Mouse (Mus musculus) embryo, embryonic 10.5 days (tissue): ENCODE results near the gene Ubash3a.

Source experiments
- DNase-seq: peaks from one replicate; pipeline ENCODE4 v3.0.0-alpha.2; 2015; ENCODE audit warnings: low spot score

Gene Ubash3a

DNA sequence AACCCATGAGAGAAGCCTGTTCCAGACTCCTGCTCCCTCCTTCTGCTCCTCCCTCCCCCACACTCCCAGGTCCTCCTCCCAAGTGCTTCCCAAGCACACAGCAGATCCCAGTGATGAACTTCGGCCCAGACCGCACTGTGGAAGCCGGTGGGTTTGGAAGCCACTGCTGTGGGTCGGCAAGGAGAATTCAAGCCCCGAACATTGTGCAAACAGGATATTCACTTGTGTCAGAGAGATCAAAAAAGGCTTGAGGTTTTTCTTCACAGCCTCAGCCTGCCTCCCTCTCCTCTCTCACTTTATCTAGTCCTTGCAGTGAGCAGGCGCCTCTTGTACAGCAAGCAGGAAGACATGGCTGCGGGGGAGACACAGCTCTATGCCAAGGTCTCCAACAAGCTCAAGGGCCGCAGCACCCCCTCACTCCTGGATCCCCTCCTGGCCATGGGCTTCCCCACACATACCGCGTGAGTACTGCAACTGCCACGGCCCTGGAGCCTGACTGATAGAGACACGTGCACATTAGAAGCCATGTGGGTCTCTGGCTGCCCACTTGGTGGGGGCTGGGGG, at the start of gene Ubash3a:
TSS of gene Ubash3a (plus strand) at position 103 of the 564 bp plus-strand sequence.
- no peak for DNase-seq

DNA sequence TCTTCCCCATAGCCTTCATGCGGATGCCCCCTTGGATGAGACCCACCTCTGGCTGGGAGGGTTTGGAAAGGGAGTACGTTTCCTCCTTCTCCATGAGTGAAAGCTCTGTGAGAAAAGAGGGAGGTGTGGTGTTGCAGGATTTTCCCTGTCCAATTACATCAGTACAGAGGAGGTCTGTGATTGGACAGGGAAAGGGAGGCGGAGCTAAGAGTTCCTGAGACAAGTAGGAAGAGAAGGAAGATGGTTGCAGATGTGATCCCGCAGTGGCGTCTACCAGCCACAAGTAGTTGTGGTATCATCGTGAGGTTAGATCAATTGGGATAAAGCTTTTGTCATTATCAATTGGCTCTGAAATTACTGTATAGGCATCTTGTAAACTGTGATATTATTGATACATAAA, 49.8 kb upstream of the Ubash3a start:
- DNase-seq: no peak

DNA sequence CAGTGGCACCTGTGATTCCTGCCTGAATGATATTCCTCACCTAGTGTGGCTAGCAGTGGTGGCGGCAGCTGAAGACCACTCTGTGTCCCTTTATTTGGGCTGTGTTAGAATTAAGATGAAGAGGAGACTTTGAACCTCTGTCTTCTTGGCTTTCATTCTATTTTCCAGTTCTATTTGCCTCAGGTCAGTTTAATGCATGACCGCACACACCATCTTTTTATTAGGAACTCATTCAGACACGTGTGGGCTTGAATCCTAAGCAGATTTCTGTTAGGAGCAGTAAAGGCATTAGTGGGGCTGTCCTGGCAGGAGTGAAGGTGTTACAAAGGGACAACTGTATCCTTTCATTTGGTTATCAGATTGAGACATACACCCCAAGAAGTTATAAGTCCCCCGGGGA, 47.4 kb upstream of the Ubash3a start:
- no peak for DNase-seq

DNA sequence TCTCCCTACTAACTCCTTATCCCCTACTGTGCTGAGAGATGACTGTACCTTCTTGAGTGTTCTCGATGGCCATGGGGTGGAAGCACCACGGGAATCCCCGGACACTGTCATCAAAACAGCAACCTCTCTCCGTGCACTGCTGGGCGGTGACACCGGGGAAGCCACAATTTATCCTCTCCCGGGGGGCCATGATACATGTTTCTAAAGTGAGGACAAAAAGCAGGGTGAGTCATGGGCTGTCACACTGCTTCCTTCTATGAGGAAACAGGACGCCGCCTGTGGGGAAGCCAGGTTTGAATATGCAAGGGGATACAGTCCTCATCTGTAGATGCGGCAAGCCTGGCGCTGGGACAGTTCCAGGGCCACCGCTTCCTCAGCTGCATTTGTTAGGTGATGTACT, 45.1 kb upstream of the Ubash3a start:
- DNase-seq: no peak

DNA sequence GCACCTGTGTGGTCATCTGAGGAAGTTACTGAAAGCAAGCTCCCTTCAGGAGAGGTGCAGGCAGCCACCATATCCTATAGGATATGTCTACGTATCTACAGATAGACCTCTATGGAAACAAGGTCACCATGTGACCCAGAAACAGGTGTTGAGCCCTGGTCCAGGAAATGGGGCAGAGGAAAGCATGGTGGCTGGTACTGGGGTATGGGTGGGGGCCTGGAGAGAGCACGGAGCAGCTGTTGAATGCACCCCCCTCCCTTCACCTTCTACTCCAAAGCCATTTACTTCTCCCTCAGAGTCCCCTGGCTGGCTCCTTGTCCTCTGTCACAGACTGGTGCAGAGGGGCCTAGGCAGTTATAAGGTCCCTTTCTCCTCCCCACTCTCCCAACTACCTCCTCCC, 43.9 kb upstream of the Ubash3a start:
- DNase-seq: no peak

DNA sequence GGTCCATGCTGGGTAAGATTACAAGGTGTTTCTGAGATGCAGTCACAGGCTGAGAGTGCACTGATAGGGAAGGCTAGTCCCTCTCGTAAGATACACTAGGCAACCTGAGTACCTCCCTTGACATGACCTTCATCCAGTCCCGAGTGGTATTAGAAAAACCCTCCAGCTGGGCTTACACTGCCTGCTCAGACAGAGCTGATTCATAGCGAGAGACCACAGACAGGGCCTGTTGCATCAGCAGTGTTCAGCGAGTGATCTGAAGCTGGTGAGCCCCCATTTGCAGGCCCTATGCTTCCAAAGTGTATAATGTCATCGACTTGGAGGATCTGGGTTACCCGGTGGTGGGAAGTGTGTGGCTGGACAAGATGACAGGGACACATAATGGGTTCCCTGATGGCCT, 42.5 kb upstream of the Ubash3a start, which contains the start of gene Tff1:
TSS of gene Tff1 (minus strand) at position 151 of the 400 bp plus-strand sequence.
- no peak for DNase-seq

DNA sequence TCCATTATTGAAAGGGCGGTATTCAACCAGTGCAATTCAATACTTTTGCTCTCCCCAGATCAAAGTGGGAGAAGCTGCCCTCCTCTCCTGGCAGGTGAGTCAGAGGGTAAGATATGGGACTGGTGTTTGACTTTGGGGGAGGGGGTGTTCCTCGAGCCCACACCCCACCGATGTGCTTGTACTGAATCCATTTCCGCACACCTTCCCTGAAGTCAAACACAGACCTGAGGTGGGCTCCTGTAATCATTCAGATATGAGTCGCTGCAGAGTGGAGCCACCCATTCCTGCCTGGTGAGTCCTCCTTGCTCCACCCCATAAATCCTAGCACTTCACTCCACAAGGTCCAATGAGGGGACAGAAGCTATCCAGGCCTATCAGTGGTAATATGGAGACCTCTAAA, 37.9 kb upstream of the Ubash3a start:
- DNase-seq: no peak

DNA sequence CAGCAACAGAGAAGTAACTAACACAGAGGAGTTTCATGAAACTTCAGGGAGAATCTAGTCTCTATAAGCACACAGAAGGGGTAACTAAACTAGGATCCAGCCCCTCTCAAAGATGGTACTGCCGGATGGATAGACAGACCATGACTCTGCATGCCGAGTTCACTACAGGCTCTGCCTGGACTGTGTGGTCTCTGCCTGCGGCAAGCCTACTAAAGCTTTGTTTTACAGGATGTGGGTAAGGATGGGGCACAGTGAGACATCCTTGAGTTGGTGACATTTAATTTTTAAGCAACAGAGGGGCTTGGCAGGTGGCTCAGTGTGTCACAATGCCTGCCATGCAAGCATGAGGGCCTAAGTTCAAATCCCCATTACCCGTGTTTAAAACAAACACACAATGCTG, 31.4 kb upstream of the Ubash3a start:
- no peak for DNase-seq

DNA sequence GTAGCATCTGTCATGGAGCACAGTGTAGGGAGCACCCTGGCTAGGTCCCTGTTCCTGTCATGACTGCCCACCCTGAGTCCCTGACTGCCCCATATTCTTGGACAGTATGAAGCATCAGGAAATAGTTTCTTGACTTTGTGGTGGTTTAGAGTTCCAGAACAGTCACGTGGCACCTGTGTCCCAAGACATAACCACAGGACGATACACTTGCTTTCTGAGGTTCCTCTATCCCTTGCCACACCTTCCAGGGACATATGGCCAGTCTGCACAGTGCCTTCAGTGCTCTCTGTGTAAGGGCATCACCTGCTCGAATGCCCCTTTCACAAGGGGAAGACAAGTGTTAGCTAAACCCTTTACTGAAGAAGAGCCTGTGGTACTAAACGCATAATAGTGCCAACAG, 26.2 kb upstream of the Ubash3a start:
- no peak for DNase-seq

DNA sequence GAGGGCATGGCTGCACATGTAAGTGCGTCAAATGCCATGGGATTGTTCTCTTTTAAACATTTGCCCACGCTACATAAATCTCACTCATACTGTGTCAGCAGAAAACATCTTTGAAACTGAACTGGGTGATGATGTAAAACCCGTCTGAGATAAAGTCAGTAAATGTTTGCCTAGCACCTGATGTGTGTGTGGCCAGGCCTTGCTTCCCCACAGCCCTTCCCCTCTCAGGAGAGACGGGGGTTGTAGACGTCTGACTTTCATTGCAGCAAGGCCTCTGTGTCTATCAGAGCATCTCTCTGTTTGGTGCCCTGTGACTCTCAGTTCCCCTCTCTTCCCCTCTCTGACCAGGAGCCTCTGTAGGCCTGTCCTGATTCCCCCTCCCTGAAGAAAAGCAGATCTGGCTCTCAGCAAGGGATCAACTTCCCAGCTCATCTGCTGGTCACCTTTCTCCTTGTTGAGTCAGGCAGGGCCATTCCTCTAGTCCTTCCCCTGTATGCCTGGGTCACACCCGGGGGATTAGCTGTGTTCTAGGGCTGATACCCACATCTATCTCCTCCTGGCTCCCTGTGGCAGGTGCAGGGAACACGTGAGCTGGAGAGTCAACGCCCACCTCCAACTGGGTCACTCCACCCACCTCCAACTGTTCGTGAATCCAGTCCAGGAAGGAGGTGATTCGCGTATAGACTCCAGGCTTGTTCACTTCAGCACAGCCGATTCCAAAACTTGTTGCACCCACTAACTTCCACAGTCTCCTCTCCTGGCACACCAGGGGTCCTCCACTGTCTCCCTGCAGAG, 24.3 kb upstream of the Ubash3a start:
- DNase-seq: no peak

DNA sequence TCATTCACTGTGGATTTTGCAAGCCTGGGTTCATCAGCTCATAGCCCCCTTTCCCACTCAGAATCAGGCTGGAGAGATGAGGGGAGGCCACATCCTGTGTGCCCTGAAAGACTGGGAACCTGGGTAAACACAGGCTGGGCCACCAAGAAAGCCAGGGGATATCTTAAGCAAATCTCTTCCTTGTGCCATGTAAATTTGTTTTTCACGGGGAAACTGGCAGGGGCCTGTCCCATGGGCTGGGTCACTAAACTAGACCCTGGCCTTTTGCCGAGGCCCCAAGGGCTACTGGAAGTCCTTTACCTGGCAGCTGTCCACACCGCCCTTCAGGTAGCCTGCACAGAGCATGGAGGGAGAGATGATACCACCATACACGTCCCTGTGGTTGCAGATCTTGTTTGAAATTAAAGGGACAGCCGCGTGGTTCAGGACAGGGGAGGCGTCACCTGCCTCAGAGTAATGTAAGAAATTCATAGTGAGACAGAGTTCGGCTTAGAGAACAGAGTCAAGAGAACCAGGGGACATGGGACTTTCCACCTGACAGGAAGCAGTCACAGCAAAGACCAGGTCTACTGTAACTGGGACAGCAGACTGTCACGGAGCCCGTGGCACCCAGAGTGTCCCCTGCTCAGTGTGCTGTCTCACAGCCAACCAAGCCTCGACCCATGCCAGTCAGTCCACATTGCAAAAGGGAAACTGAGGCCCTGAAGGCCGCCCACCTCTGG, 23.2 kb upstream of the Ubash3a start:
- DNase-seq: no peak

DNA sequence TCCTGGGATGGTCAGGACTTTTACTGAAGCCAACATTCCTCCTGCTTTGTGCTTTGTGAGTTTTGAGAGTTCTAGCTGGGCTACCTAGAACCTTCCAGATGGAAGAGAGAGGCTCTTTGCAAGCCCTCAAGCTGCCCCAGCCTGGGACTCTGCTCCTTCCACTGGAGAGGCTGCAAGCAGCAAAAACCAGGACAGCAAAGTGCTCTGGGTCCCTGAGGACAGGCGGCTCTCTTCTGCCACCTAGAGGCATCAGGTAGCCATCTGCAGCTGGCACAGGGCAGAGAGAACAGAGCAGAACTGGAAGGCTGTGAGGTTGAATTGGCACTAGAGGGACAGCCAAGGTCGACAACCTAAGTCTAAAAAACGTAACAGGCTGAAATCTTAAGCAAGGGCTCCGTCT, 20.3 kb upstream of the Ubash3a start:
- DNase-seq: peak; percentile 82

DNA sequence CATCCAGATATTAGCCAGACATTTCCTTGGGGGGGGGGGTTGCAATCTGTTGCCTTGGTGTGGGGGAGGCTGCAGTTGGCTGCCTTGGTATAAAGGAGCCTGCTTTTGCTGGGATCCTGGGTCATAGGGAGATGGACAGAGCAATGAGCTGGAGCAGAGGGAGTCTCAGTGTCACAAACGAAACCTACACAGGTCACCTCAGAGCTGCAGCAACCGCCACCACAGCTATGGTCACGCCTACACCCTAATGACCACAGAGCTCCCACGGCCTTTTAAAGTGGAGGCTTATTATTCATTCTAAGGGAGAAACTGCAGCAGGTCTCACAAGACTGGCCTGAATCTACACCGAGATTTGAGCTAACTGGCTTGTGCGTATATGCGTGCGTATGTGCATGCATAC, 15.8 kb upstream of the Ubash3a start:
- DNase-seq: no peak

DNA sequence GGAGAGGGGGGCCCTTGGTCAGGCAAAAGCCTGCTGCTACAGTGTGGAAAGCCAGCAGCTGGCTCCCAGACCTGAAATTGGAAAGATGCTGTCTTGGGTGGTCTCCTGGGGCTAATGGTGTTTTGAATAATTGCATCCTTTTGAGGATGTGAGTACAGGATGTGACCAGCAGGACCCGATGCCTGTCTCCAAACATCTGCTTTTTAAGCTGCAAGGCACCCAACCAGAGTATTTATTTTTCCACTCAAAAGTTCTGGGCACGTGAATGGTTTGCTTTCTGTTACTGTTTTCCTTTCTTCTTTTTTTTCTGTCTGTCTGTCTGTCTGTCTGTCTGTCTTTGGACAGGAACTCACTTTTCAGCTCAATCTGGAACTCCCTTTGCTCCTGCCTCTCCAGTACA, 15.0 kb upstream of the Ubash3a start:
- DNase-seq: peak; percentile 15

DNA sequence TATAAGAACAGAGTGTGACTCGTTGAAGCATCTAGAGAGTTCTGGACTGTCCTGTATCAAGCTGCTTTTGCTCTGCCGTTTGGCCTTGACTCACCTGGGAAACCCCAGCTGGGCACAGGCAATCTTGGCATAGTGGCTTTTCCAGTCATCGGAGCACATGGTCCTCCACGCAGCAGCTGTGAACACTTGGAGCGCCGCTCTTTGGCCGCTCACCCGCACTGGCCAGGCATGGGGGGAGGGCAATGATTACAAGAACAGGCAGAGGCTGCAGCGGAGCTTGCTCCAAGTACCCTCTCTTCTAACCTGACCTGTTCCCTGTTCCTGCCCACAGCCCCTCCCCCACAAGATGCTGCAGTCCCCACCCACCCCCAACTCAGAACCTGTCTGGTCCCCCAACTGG, 14.3 kb upstream of the Ubash3a start:
- DNase-seq: no peak

DNA sequence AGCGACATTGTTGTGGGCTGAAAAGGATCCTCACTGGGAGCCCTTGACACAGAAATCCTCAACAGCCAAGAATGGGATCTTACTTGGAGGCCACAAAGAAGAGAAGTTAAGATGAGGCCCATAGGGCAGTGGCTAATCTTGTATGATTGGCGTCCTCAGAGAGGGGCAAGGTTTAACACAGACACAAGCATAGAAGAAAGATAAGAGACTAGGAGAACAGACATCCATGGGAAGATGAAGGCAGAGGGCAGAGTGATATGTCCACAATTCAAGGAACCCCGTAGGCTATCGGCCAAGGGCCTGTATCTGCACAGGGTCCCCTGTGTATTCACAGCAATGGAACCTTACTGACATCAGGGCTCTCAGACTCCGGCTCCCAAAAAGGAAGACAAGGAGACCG, 12.5 kb upstream of the Ubash3a start:
- no peak for DNase-seq

DNA sequence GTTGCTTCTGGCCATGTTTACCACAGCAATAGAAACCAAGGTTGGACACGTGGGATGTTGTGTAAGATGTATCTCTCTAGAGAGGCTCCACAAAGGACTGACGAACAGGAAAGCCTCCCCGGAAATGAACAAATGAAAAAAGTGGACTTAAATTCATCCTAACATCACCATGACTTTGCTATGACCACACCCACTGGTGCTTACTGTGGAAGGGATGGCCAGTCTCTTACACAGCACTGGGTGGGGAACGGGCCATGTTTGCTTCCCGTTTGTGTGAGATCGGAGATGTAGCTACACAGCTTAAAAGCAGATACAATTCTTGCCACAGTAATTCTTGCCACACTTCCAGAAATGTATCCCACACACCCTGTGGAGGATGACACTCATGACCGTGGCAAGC, 11.4 kb upstream of the Ubash3a start:
- no peak for DNase-seq

DNA sequence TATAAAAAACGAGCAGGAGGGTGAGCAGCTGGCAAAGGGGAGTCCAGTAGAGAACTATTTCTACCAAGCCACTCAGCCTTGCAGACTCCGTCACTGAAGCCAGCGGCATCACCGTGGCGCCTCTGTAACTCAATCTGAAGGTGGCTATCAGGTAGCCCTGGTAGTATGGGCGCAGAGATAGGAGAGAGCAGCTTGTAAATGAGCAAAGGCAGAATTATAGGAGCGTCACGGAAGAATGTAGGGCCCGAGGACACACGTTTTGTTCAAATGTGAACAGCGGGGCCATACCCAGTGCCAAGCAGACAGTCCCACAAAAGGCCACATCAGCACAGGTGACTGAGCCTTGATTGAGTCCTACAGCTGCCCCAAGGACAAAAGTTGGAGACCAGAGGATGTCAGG, 8.8 kb upstream of the Ubash3a start, which contains the start of gene Tmprss3:
TSS of gene Tmprss3 (minus strand) at position 101 of the 400 bp plus-strand sequence.
- DNase-seq: no peak

DNA sequence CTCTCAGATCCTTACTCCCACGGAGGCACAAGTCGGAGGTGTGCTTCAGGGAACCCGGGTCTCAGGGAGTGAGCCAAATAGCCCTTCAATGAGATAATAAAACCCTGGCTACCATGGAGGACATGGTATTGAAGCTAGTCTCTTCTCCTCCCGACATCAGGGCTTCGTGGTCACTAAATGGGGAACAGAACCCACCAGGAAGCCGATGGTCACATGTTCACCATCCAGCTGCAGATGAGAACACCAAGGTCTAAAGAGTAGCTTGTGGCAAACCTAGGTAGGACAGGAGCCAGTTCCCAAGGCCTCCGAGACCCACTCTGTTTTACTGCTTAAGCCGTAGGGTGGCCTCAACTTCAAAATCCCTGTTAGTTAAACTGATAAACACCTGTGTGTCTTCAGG, 981 bp downstream of the Ubash3a start:
- no peak for DNase-seq

DNA sequence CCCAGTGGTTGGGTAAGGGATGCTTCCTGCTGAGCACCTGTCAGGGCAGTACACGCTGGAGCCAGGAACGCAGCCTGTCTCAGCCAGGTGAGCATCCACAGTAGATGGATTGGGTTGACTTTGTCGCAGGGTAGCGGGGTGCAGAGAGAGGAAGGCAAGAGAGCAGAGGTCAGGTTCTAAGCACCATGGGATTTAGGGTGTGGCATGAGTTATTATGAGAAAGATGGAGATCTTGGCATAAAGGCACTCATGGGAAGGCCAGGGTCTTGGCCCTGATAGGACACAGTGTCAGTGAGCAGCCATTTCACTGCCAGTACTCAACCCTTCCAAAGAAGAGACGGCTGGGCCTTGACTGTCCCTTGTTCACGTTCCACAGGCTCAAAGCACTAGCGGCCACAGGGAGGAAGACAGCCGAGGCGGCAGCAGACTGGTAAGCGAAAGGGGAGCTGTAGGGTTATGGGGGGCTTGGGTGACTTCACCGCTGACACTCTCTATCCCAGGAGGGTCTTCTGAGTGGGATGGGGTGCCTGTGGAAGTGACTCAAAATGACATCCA, 1.8 kb downstream of the Ubash3a start:
- DNase-seq: no peak

DNA sequence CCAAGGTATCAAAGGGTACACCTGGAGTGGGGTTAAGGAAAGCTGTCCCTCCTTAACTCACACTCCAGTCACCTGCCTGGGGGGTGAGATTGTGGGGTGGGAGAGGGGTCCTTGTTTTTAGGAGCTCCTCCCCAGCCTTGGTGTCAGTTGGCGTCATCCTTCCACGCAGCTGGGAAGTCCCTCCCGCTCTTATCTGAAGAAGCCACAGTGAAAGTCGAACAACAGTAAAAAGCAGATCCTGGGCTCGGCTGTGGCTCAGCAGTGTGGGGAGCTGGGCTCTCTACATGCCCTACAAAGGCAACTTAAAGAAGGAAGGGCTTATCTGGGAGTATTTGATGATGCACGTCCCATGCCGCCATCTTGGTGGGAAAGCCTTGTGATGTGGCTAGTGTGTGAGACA, 2.6 kb downstream of the Ubash3a start:
- DNase-seq: no peak

DNA sequence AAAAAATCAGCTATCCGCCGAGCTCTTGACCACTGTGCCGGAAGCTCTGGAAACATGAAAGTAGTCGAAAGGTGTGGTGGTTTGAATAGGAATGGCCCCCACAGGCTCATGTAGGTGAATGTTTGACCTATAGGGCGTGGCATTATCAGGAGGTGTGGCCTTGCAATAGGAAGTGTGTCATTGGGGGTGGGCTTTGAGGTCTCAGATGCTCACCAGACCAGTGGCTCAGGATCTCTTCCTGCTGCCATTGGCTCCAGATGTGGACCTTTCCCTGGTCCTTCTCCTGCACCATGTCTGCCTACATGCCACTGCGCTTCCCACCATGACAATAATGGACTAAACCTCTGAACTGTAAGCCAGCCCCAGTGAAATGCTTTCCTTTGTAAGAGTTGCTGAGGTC, 4.2 kb downstream of the Ubash3a start:
- DNase-seq: no peak
